Mouse (Mus musculus) thymus, postnatal 36 days (tissue): ENCODE data around the gene Gpx4.
"Not testable (repeated sequence)": the region's sequence is repeated elsewhere in the genome, so short reads cannot be mapped to it uniquely, and the experiment has no call there.

Experiments
- DNase-seq, 2 experiments: peaks; one replicate each; pipeline ENCODE4 v3.0.0; 2022; ENCODE audit warnings: mixed read lengths in 2 of 2

Gene Gpx4

GRCm38 (mm10) chr10:80050885-80051617 lies 4.1 kb downstream of the Gpx4 start:
- DNase-seq = no peak

- DNase-seq = peak; percentile 42 to 67
Observed at GRCm38 (mm10) chr10:80051618-80052373, 4.8 kb downstream of the Gpx4 start.

GRCm38 (mm10) chr10:80052374-80052764 lies 5.4 kb downstream of the Gpx4 start:
- DNase-seq = no peak

- peak; percentile 99 to 100 for DNase-seq
Observed at GRCm38 (mm10) chr10:80053259-80053780, 6.4 kb downstream of the Gpx4 start.

- DNase-seq = peak; percentile 73 to 78
Observed at GRCm38 (mm10) chr10:80053831-80054815, 7.2 kb downstream of the Gpx4 start.

- not testable (repeated sequence) for DNase-seq
Observed at GRCm38 (mm10) chr10:80054911-80055310, 7.9 kb downstream of the Gpx4 start.

GRCm38 (mm10) chr10:80055364-80055763 lies 8.4 kb downstream of the Gpx4 start:
- DNase-seq = no peak

- no peak for DNase-seq
Observed at GRCm38 (mm10) chr10:80055891-80056290, 8.9 kb downstream of the Gpx4 start.

- no peak for DNase-seq
Observed at GRCm38 (mm10) chr10:80056506-80056905, 9.5 kb downstream of the Gpx4 start.

- DNase-seq = no peak
Observed at GRCm38 (mm10) chr10:80056976-80057682, 10.2 kb downstream of the Gpx4 start.

- no peak for DNase-seq
Observed at GRCm38 (mm10) chr10:80057683-80058326, 10.8 kb downstream of the Gpx4 start.

- no peak for DNase-seq
Observed at GRCm38 (mm10) chr10:80063104-80063503, 16.1 kb downstream of the Gpx4 start.

- DNase-seq = peak; percentile 32 to 44
Observed at GRCm38 (mm10) chr10:80063877-80064650, 17.1 kb downstream of the Gpx4 start.

GRCm38 (mm10) chr10:80069251-80069650 lies 22.3 kb downstream of the Gpx4 start:
- DNase-seq = no peak

- DNase-seq = no peak
Observed at GRCm38 (mm10) chr10:80069948-80070450, 23.0 kb downstream of the Gpx4 start.

- DNase-seq = no peak
Observed at GRCm38 (mm10) chr10:80070837-80071515, 24.0 kb downstream of the Gpx4 start.

- DNase-seq = no peak
Observed at GRCm38 (mm10) chr10:80071516-80071900, 24.5 kb downstream of the Gpx4 start.

GRCm38 (mm10) chr10:80072623-80073489 lies 25.9 kb downstream of the Gpx4 start:
- DNase-seq = no peak
